Mouse (Mus musculus) E14TG2a.4 (cell line): ENCODE results near the gene Gadl1.

Experiments used
- H3K27me3 ChIP-seq: 2 replicates; pipeline ENCODE4 v1.6.1; 2014; ENCODE audit warnings: low read length, control low read depth; ENCODE audit not compliant: insufficient read depth
- H3K36me3 ChIP-seq: 2 replicates; pipeline ENCODE4 v1.6.1; 2014; ENCODE audit warnings: low read length, control low read depth; ENCODE audit not compliant: insufficient read depth
- H3K4me1 ChIP-seq: replicated peaks from 2 replicates; pipeline ENCODE4 v1.6.1; 2014; ENCODE audit warnings: low read depth, low read length, control low read depth
- H3K4me3 ChIP-seq: replicated peaks from 2 replicates; pipeline ENCODE4 v1.5.1; 2014; ENCODE audit warnings: mild to moderate bottlenecking, low read length
- H3K9me3 ChIP-seq: 2 replicates; pipeline ENCODE4 v1.6.1; 2014; ENCODE audit warnings: low read length, control low read depth
- CTCF ChIP-seq: conservative IDR thresholded peaks from 2 replicates; pipeline ENCODE4 v1.5.1; 2014; ENCODE audit warnings: low read length
- NANOG ChIP-seq: IDR thresholded peaks from 2 replicates; pipeline ENCODE4 v1.6.1; 2014; ENCODE audit warnings: borderline replicate concordance, low read length, mixed read lengths
- POU5F1 ChIP-seq: IDR thresholded peaks from 2 replicates; pipeline ENCODE4 v1.6.1; 2014; ENCODE audit warnings: low read length, borderline replicate concordance

Gadl1 gene

GRCm38 (mm10) chr9:115976901-115977300, 67.6 kb downstream of the Gadl1 start:
- Histone ChIP-seq H3K36me3 (no peaks in the 10 kb centered on the region), H3K4me1 (0 out of 2 replicates have a peak, but pooled peaks cover 2% of the 10 kb centered on the region), H3K27me3 (peaks cover 22% of the 10 kb centered on the region), H3K9me3 (peaks cover 15% of the 10 kb centered on the region), H3K4me3 (no peak overlapping the region)
- no peak for TF ChIP-seq POU5F1

DNA sequence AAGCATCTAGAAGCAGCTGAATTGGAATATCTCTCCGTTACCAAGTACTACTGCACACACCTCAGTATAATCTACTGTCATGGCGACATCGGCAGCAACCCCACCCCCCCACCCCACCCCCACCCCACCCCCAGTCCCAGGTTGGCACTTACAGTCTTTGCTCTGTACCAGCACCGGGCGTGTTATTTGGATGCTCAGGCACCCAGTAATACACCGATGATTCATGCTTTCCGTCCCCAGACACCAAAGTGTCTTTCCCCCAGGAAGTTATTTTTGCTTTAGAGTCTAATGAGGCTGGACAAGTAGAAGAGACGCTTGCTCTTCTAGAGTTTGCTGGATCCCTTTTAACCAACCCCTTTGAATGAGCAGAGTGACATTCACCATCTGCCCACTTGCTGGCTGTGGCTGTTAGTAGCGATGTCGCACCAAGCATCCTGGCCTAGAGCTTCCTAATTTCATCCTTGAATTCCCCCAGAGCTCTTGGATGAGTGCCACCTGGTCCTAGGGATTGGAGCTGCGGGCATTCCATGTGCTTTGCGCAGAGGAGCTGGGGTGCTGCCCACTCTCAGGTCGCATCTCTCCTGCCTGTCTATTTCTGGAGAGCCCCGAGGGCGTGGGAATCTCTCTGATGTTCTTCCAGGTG, 68.5 kb downstream of the Gadl1 start:
- 0 out of 2 replicates have a peak, but pooled peaks cover 2% of the 10 kb centered on the region for H3K4me1 ChIP-seq
- H3K9me3 ChIP-seq = peaks cover 21% of the 10 kb centered on the region
- no peaks in the 10 kb centered on the region for H3K36me3 ChIP-seq
- H3K27me3 ChIP-seq = peaks cover 14% of the 10 kb centered on the region
- no peak for TF ChIP-seq CTCF
- TF ChIP-seq NANOG = no peak
- no peak for TF ChIP-seq POU5F1
- H3K4me3 ChIP-seq = no peak overlapping the region

GRCm38 (mm10) chr9:115978478-115978877, 69.2 kb downstream of the Gadl1 start:
- no peaks in the 10 kb centered on the region for H3K36me3 ChIP-seq
- H3K27me3 ChIP-seq = peaks cover 10% of the 10 kb centered on the region
- H3K4me1 ChIP-seq = no peaks in the 10 kb centered on the region
- H3K4me3 ChIP-seq = no peak overlapping the region
- peaks cover 24% of the 10 kb centered on the region for H3K9me3 ChIP-seq
- TF ChIP-seq POU5F1 = no peak
- no peak for TF ChIP-seq NANOG
- TF ChIP-seq CTCF = no peak

GRCm38 (mm10) chr9:115990661-115991060, 81.4 kb downstream of the Gadl1 start:
- H3K36me3 ChIP-seq = no peaks in the 10 kb centered on the region

DNA sequence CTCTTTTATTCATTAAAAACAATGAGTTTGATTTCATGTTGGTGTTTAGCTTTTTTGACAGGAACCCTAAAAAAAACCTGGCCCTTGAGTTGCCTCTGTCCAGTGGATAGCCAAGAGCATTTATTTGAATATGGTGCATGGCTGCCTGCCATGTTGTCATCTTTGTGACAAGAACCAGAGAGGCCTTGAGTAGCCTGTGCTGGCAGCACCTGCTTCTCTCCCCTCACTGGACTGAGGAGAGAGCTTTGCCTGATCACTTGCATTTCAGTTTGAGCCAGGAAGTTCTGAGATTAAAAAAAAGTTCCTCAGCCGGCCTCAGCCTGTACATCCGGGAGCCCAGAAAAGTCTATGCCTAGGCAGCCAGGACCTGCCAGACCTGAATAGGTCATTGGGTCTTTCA, 85.5 kb downstream of the Gadl1 start:
- Histone ChIP-seq H3K4me3 (no peak overlapping the region), H3K36me3 (no peaks in the 10 kb centered on the region)
- TF ChIP-seq POU5F1 = no peak
- no peak for TF ChIP-seq CTCF
- TF ChIP-seq NANOG = no peak

More at GRCm38 (mm10) chr9:115990661-115991060, 81.4 kb downstream of the Gadl1 start:
- H3K4me3 ChIP-seq = no peak overlapping the region
- no peak for TF ChIP-seq POU5F1
- peak; percentile 72 for TF ChIP-seq CTCF
- no peaks in the 10 kb centered on the region for H3K9me3 ChIP-seq
- no peaks in the 10 kb centered on the region for H3K4me1 ChIP-seq
- H3K27me3 ChIP-seq = peaks cover 22% of the 10 kb centered on the region

GRCm38 (mm10) chr9:115995856-115996560, 86.8 kb downstream of the Gadl1 start:
- Histone ChIP-seq H3K4me3 (no peak overlapping the region), H3K4me1 (0 out of 2 replicates have a peak, but pooled peaks cover 2% of the 10 kb centered on the region), H3K36me3 (no peaks in the 10 kb centered on the region), H3K9me3 (no peaks in the 10 kb centered on the region), H3K27me3 (peaks cover 22% of the 10 kb centered on the region)
- TF ChIP-seq CTCF = no peak
- TF ChIP-seq POU5F1 = no peak
- TF ChIP-seq NANOG = no peak

More for the DNA sequence above, 85.5 kb downstream of the Gadl1 start:
- Histone ChIP-seq H3K4me1 (0 out of 2 replicates have a peak, but pooled peaks cover 2% of the 10 kb centered on the region), H3K27me3 (peaks cover 22% of the 10 kb centered on the region), H3K9me3 (no peaks in the 10 kb centered on the region)

GRCm38 (mm10) chr9:115998383-115998782, 89.1 kb downstream of the Gadl1 start:
- Histone ChIP-seq H3K36me3 (no peaks in the 10 kb centered on the region), H3K9me3 (no peaks in the 10 kb centered on the region), H3K4me3 (no peak overlapping the region), H3K4me1 (0 out of 2 replicates have a peak, but pooled peaks cover 2% of the 10 kb centered on the region), H3K27me3 (peaks cover 1% of the 10 kb centered on the region; the same call in 1 of the 2 replicates)
- TF ChIP-seq NANOG = no peak
- TF ChIP-seq CTCF = no peak
- no peak for TF ChIP-seq POU5F1

DNA sequence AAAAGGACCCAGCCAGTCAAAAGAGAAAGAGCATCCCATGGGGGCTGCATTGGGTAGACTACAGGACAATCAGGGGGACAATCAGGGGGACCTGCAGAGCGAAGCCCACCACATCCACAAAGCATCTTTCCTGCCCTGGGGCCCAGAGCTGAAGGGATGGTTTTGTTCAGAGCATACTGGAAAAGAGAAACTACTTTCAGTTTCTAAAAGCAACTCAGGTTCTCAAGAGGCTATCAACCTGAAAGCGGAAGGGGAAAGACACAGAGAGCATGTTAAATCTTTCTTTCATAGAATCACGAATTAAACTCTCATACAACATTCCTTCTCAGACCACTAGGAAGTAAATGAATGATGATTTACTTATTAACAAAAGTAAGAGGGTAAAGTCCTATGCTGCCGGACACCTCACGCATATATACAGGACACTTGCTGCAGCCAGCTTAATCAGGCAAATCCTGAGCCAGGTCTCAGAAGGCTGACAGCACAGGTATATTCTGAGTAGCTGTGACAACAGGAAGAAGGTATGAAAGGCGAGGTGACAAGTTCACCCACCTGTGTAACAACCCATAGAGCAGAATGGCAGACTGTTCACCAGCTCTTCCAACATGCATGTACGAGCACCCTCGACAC, 90.2 kb downstream of the Gadl1 start:
- TF ChIP-seq POU5F1 (no peak), CTCF (no peak), NANOG (no peak)
- Histone ChIP-seq H3K9me3 (no peaks in the 10 kb centered on the region), H3K36me3 (no peaks in the 10 kb centered on the region), H3K27me3 (no peaks in the 10 kb centered on the region), H3K4me1 (0 out of 2 replicates have a peak, but pooled peaks cover 2% of the 10 kb centered on the region), H3K4me3 (no peak overlapping the region)
